Mouse (Mus musculus) T-helper 17 cell (primary cell): ENCODE data around the gene Slc2a4.

Experiments used
- in situ Hi-C, 2 experiments: fragments of 300-600 bp; cut with MboI, MseI; formaldehyde crosslinking; loops; 1 replicate in 1 of 2; 2 replicates in 1 of 2; pipeline ENCODE4 v1.15.1; 2025; ENCODE audit warnings: high pct_unique_total_duplicates in 2 of 2

Gene Slc2a4

DNA sequence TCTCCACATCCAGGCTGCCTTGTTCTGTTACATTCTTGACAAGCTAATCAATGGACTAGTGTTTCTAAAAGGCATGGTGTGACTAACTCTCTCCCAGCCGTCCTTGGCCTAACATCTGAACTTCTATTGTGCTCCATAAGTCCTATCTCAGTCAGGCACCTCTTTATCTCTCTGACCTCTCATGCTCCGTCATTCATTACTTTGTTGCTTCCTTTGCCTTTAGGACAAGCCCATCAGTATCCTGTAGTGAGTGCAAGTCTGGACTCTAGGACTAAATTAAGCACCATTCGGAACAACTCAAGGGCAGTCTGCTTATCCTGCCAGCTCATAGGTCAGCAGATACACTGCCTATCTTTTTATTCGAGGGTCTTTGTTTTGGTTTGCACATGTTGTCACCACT is 28.3 kb upstream of the Slc2a4 start:
- in situ Hi-C loops: no loop called here

DNA sequence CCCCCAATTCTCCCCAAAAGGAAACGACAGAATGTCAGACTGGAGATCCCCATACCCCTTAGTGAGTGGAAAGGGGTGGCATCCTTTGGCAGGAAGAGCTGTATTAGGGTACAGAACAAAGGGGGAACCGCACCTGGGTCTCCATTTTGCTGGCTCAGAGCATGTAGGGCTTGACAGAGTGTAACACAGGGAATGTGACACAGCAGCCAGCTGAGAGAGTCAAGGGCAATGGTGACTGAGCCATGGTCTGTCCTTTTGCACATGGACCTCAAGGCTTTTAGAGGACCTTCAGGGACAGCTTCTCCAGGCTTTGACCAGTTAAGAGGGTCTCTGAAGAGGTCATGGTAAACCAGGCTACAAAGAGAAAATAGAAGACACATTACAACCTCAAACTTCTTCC is 26.9 kb upstream of the Slc2a4 start:
- in situ Hi-C loops: no loop called here

DNA sequence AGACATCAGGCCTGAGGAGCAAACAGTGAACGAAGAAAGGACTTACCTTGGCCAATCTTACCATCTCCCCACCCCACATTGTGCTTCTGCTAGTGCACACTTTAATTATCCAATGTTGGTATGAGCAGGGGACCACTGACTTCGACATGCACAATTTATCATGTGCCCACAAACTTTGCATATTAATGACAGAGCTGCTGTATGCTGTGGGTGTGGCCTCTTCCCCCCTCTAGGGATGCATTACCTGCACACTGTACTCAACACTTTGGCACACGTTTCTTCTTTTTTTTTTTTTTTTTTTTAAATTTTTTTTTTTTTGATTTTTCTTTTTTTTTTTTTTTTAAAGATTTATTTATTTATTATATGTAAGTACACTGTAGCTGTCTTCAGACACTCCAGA is 22.8 kb upstream of the Slc2a4 start:
- in situ Hi-C loops: no loop called here

DNA sequence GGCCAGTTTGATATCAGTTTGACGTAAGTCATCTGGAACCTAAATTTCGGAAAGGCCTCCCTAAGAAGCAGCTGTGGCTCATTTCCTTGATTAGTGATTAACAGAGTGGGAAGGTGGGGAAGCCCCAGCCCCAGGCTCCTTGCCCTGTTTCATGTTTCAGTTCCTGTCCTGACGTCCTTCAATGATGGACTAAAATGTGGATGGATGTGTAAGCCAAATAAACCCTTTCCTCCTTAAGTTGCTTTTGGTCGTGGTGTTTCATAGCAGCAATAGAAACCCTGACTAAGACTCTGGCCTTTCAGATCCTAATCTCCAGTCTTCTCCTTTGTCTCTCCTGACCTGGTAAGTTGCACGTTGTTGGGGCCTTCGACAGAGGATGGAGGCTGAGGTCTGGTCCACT is 22.2 kb upstream of the Slc2a4 start:
- in situ Hi-C loops: no loop called here

DNA sequence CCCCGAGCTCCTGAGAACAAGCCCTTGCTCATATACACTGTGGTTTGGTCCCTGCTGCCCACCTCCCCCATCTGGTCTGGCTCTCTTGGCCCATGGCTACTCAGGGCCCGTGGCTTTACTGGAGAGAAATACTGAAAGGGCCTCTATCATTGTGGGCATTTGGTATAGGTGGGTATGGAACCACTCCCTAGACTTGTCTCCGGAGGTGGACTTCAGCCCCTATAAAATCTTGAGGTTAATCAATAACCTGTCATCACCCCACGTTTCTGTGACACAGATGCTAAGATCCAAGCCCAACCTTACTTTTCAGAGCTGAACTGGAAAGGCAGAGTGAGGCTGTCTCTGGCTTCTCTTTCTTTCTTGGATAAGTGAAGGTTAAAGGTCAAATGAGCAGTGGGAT is 20.8 kb upstream of the Slc2a4 start:
- in situ Hi-C loops: no loop called here

DNA sequence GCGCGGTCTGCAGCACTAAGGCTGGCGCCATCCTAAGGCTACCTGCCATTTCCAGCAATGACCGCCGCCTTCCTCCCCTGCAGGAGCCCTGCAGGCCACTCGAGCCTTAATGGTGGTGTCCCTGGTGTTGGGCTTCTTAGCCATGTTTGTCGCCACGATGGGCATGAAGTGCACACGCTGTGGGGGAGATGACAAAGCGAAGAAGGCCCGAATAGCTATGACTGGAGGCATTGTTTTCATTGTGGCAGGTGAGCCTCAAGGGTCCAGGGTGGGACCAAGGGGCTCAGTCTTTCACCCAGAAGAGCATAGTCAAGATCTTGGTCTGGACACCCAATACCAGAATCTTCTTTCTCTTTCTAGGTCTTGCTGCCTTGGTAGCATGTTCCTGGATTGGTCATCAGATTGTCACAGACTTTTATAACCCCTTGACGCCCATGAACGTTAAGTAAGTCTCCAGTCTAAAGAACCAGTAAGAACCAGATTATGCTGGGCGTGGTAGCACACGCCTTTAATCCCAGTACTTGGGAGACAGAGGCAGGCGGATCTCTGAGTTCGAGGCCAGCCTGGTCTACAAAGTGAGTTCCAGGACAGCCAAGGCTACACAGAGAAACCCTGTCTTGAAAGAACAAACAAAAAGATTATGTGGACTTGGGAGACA is 19.0 kb upstream of the Slc2a4 start:
- in situ Hi-C loops: no loop called here

DNA sequence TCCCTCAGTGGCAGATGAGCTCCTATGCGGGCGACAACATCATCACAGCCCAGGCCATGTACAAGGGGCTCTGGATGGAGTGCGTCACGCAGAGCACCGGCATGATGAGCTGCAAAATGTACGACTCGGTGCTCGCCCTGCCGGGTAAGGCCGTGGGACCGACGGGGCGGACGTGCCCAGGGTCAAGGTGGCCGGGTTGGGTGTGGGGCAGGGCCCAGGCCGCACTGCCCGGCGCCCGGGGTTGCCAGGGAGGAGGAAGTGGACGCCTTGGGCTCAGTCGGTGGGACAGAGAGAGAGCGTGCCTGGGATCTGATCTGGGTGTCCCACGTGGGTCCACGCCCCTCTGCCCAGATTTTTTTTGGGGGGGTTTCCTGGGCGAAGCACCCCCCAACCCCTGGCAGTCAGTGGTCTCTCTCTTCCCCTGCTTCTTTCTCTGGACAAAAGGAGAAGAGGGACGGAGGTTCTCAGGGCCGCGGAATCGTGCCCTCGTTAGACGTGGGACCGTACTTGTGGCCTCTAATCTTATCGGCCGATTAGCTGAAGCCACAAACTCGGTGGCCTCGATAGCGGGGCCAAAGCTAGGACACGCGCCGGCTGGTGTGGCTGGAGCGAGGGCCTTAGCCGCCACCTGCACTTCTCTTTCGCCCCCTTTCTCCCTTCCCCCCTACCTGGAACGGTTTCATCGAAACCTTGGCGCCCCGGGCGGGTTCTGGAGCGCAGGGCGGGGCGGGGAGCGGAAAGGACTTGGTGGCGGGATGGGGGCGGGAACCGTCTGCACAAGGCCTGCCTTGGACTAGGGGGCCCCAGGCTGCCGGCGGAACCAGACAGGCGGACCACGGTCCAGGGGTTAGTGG is 18.2 kb upstream of the Slc2a4 start:
- in situ Hi-C loops: no loop called here

DNA sequence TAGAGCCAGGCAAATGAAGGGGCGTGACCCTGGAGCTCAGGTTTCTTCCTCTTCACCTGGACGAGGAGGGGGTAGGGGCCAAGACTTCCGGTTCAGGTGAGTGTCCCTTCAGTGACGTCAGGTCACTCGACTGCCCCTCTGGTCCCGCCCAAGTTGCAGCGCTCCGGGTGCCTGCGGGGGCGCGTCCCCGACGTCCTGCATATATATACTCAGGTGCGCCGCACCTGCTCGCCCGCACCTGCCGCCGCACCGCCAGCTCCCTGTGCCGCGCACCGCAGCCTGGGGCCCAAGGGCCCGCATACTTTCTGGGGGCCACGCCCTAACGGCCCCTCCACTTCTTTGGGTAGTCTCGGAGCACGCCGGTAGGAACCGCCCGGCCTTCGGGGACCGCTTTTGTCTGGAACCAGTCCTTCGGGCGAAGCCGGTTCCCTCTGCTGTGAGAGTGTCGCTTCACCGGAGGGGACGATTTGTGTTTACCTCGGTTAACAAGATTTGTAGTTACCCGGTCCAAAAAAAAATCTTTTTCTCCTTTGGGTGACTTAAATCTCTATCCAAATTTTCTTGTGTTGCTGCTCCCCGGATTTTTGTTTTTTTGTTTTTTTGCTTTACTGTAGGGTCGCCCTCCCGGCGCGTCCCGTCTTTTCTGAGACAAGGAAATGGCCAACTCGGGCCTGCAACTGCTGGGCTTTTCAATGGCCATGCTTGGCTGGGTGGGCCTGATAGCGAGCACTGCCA is 17.4 kb upstream of the Slc2a4 start:
- in situ Hi-C loops: no loop called here

DNA sequence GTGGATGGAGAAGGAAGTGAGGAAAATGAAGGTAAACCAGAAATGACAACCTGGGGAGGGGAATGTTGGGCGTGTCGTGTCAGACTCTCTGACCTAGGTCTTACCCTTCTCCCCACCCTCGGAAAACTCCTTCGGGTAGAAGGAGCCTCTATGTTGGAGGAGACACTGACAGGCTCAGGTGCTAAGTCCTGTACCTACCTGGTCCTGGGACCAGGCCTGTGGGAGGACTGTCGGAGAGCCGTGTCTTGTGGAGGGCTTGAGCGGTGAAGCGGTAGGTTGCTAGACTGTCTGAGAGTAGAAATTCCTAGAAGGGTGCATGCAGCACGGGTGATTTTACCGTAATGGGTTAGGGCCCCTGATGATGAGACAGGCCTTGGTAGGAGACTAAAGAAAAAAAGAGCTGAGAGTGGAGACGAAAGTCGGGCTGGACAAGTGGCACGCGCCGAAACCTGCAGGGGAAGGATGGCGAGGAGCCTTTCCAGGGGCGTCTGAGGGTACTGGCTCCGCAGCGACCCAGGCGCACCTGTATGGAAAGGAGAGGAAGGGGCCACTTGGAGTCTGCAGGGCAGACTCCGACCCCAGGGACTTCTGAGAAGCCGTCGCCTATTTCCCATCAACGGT is 16.8 kb upstream of the Slc2a4 start, which contains the start of gene Cldn7:
Cldn7 (plus strand) TSS at position 130 of the 621 bp plus-strand sequence.
- in situ Hi-C loops: no loop called here

DNA sequence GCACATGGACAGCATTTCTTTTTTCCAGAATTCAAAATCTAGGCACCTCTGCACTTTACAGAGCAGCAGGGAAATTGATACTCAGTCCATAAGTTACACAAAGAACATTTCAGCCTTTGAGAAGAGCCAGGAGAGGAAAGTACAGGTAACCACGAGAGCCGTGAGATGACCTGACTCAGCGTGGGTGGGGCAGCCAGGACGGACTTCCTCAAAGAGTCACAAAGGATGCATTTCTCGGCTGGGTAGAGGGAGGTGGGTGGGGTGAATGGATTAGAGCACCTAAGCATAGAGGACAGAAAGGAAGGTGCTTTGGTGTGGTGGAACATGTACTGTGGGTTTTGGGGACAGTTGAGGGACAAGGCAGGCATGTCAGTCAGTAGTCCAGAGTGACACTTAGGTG is 13.9 kb upstream of the Slc2a4 start:
- in situ Hi-C loops: no loop called here

DNA sequence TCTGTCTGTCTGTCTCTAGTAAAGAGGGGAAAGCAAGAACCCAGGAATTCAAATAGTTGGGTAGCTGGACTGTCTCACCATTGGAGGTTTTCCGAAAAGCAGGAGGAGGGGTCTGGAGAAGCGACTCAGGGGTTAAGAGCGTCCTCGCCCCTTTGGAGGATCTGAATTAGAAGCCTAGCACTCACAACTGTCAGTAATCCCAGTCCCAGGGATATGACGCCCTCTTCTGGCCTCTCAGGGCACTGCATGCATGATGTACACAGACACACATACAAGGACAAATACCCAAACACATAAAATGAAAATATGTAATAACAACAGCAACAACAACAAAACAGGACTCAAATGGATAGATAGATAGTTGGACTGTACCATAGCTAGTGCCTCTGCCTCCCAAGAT is 12.6 kb upstream of the Slc2a4 start:
- in situ Hi-C loops: no loop called here

DNA sequence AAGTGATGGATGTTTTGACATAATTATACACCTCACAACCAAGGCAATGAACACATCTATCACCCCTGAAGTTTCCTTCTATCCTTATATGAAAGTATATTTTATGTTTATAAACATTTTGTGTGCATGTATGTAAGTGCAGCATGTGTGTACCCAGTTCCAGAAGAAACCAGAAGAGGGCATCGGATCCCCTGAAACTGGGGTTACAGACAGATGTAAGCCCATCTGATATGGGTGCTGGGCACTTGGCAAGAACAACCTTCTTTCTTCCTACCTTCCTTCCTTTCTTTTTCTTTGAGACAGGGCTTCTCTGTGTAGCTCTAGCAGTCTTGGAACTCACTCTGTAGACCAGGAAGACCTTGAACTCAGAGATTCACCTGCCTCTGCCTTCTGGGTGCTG is 8.2 kb upstream of the Slc2a4 start:
- in situ Hi-C loops: loop anchor here in 1 of 2 experiments (10.0 kb wide), 1 partner anchor 249 kb away; no protein-coding TSS in a partner anchor

DNA sequence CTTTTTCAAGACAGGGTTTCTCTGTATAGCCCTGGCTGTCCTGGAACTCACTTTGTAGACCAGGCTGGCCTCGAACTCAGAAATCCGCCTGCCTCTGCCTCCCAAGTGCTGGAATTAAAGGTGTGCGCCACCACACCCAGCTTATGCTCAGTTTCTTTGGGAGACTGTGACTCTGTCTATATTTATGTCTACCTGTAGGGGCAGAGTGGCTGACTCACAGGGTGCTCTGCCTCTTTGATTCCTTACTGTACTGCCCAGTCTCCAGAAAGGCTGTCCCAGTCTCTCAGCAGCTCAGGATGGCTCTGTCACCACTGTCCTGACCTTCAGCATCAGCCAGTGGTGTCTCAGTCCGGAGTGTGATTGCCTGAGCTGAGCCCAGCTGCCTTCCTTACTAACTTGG is 7.6 kb upstream of the Slc2a4 start:
- in situ Hi-C loops: loop anchor here in 1 of 2 experiments (10.0 kb wide), 1 partner anchor 249 kb away; no protein-coding TSS in a partner anchor

DNA sequence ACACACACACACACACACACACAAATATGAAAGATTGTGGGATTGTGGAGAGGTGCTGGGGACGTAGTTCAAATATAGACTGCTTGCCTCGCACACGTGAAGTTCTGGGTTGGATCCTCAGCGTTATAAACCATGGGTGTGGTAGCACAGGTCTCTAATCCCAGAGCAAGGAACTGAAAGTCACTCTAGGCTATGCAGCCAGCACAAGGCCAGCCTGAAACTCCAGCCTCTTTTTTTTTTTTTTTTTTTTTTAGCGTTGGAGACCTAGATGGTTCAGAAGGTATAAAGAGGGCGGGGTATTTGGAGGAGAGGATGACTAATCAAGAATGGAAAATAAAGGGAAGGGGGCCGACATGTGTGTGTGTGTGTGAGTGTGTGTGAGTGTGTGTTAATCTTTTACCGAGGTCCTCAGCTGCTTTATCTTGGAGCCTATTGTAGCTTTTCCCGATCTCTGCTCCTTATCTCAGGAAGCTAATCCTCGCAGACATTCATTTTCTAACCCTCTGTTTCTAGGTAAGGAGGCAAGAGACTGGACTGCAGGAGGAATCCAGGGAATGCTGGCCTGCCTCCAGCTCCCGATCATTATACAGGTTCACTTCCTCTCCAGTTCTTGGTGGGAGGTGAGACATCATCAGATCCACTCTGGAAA is 5.4 kb upstream of the Slc2a4 start:
- in situ Hi-C loops: loop anchor here in 1 of 2 experiments (10.0 kb wide), 1 partner anchor 251 kb away; no protein-coding TSS in a partner anchor

DNA sequence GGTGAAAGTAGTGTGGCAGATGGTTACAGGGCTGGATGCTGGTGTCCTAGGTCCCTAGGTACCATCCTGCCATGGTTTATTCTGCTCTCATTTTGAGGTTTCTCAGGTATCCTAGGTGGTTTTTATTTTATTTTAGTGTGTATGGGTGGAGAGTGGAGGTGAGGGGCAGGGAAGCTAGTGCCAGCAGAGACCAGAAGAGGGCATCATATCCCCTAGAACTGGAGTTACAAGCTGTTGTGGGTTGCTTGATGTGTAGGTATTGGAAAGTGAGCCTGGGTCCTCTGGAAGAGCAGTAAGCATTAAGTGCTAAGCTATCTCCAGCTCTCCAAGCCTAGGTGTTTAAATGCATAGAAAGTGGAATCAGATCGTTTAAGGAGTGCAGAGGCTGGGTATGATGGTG is 4.3 kb upstream of the Slc2a4 start:
- in situ Hi-C loops: loop anchor here in 1 of 2 experiments (10.0 kb wide), 1 partner anchor 253 kb away; no protein-coding TSS in a partner anchor

DNA sequence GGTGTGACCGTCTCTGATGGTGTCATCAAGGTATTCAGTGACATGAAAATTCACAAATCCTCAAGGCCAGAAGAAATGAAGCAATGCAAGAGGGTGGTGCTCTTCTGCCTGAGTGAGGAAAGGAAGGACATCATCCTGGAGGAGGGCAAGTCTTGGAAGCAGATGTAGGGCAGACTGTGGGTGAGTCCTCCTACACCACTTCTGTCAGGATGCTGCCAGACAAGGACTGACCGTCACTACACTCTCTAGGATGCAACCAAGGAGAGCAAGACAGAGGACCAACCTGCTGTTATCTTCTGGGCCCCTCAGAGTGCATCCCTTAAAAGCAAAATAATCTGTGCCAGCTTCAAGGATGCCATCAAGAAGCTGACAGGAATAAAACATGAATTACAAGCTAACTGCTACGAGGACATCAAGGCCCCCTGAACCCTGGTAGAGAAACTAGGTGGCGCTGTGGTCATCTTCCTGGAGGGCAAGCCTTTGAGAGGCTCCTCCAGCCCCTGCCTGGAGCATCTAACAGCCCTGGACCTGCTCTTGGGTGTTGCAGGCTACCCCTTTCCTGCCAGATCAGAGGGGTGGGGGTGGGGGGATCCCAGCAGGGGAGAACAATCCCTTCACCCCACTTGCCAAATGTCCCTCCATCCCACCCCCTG is 2.9 kb upstream of the Slc2a4 start:
- in situ Hi-C loops: loop anchor here in 1 of 2 experiments (10.0 kb wide), 1 partner anchor 254 kb away; no protein-coding TSS in a partner anchor

DNA sequence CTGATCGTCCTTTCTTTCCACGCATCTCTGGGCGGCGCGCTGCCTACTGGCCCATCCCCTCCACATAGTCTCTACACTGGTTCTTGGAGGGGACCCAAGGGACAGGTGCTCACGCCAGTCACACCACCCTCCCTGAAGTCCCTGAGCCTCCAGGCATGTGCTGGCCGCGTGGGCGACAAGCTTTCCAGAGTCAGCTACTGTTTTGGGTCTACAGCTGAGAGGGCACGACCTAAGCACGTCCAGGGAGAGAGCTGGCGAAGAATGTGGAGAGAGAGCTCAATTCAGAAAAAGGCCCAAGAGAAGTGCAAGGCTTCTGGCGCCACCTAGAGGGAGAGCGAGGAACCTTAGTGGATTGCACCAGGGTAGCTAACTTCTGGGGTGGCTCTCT is 769 bp upstream of the Slc2a4 start:
- in situ Hi-C loops: loop anchor here in 1 of 2 experiments (5.0 kb wide), 1 partner anchor 66 kb away; the partner anchor contains the start of gene Kctd11

DNA sequence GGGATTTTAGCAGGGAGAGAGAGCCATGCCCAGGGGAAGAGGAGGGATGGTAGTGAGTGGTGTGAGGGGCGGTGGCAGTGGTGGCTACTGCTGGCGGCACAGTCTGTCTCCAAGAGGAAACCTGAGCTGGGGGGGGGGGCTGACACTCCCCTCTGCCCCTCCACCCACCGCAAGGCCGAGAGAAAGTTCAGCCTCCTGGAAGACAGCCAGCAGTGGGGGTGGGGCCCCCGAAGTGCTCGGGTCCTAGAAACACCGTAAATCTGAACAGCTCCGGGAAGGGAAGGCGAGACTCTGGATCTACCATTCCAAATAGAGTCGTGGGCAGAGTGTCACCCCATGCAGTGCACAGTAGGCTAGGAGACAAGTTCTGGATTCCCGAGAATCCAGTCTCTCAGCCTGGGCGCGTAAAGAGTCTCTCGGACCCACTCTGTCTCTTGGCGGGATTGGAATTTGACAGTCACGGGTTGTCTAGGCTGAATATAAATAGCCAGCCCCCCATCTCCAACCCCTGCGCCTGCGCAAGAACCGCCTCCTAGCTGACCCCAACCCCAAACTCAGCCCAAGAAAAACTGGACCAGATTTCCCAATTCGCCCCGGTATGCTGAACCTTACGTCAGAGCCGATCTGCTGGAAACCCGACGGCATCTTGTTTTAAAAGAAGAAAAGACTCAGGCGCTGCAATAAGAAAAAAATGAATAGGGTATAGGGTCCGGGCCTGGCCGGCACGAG is 487 bp downstream of the Slc2a4 start:
- in situ Hi-C loops: loop anchor here in 1 of 2 experiments (5.0 kb wide), 1 partner anchor 65 kb away; the partner anchor contains the start of gene Kctd11
